Mouse (Mus musculus) kidney, postnatal 4 days (tissue): ENCODE measurements at regions not wholly inside any gene's neighbourhood (a gene's known extent, or its start where the extent isn't known, plus 50 kb on each side); places are given as distances from the start of the nearest gene placed in this dataset.
"Not testable (repeated sequence)": the region's sequence is repeated elsewhere in the genome, so short reads cannot be mapped to it uniquely, and the experiment has no call there.

Experiments
- DNase-seq, 2 experiments: peaks; one replicate each; pipeline ENCODE4 v3.0.0; 2021; ENCODE audit warnings: mixed read lengths in 2 of 2

GRCm38 (mm10) chr13:32449710-32450417, 111.3 kb upstream of the Gmds start:
- DNase-seq: peak; percentile 77 to 82

- DNase-seq: no peak
Measured at GRCm38 (mm10) chr13:32444531-32444930, 106.0 kb upstream of the Gmds start.

- DNase-seq: no peak
Measured at GRCm38 (mm10) chr13:32442025-32442424, 103.5 kb upstream of the Gmds start.

DNA sequence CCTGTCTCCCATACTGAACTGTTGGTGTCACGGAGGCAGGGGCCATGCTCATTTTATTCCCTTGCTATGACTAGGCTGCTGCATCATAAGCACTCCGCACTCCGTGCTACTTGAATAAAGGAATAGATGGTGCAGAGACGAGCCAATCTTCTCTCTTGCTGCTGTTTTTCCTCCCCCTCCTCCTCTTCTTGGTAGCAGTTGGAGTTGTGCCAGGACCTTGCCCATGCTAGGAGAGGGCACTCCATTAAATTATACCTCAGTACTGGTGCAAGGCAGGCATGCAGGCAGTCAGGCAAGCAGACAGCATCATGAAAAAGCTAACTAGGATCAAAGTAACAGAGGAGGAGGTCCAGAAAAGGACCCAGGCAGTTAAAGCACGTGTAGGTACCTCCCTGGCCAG, 96.6 kb upstream of the Gmds start:
- DNase-seq: peak; percentile 36 to 61

GRCm38 (mm10) chr13:32428482-32428881, 89.9 kb upstream of the Gmds start:
- DNase-seq: no peak

GRCm38 (mm10) chr13:32426906-32427305, 88.4 kb upstream of the Gmds start:
- DNase-seq: no peak

- DNase-seq: no peak
Measured at GRCm38 (mm10) chr13:32426199-32426598, 87.7 kb upstream of the Gmds start.

DNA sequence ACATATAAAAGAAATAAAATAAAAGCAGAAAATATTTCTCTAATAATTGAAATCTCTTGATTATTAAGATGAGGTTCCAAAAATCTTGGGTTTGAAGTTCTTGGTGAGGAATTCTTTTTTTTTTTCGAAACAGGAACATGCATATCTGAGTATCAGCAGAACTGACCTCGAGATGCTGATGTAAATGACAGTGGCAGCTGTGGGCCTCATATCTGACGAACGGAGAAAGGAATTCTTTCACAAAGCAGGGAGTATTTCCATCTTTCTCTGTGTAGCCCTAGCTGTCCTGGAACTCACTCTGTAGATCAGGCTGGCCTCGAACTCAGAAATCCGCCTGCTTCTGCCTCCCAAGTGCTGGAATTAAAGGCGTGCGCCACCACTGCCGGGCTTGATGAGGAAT, 86.0 kb upstream of the Gmds start:
- DNase-seq: not testable (repeated sequence)

DNA sequence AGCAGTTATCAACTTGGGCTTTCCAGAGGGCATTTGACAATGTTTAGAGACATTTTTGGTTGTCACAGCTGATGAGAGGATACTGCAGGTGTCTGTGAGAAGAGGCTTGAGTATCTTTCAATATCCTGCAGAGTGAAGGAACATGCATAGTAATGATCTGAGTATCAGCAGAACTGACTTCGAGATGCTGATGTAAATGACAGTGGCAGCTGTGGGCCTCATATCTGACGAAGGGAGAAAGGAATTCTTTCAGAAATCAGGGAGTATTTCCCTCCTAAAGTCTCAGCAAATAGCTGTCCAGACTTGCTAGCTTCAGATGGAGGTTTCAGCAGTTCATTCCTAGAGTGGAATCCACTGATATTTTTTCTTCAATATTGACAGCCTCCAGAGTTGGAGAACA, 83.9 kb upstream of the Gmds start:
- DNase-seq: no peak

- no peak for DNase-seq
Measured at GRCm38 (mm10) chr13:32419326-32419725, 80.8 kb upstream of the Gmds start.

DNA sequence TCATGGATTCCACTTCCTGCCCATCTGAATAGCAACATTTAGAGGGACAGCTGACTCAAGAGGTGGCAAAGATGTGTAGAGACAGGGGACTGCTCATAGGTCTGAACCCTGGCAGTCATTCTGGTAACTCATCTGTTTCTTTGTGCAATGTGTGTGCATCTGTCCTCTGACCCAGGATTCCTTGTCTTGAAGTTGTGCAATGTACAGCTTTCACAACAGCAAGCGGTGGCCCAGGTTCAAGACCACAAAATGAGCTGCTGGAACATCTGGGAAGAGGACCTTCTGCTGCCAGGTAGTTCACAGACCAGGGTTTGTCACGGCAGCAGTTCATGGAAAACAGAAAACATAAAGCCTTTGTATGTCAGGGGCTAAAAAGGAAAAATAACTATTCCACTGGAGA, 80.1 kb upstream of the Gmds start:
- DNase-seq: no peak

- DNase-seq: no peak
Measured at GRCm38 (mm10) chr13:32417907-32418306, 79.4 kb upstream of the Gmds start.

- DNase-seq: peak; percentile 86 to 87
Measured at GRCm38 (mm10) chr13:32411287-32411935, 72.9 kb upstream of the Gmds start.

- no peak for DNase-seq
Measured at GRCm38 (mm10) chr13:32410065-32410464, 71.5 kb upstream of the Gmds start.

DNA sequence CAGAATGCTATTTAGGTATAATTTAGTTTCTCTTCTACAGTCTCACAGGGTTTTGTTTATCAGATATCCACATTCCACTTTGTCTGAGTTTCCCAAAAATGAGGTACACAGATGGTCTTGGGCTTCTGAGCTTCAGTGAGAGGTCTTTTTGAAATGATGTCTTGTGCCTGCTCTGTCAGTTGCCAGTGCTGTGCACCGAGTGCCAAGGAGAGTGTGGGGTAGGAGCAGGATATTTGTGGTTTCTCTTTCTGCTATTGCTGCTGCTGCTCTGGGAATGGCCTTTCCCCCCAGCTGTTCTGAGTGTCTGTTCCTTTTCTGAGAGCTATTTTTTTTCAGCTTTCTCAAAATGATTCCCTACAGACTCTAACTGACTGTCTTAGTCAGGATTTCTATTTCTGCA, 60.1 kb upstream of the Gmds start:
- no peak for DNase-seq
